In genomic region chr4:44694369-44694768, GRCm38 (mm10) we compare ENCODE assay signal across 22 mouse cellular contexts. TPM values are rescaled to one million over a fixed set of nuclear protein-coding genes. Genes with fewer than 3 reads are reported as not detected.
DNase-seq lines count a peak whose midpoint lies in the region; ATAC-seq and TF ChIP-seq lines count a peak whose summit lies in the region.
"Had no signal": no experiment of that assay in that cellular context is flagged by ENCODE, and none has a peak within 500 bp of the region (broad histone marks: within the 10 kb centered on the region; RNA-seq: fewer than 3 reads in every experiment).

No protein-coding gene starts in this region.

- no peaks in the 10 kb centered on the region for H3K36me3 ChIP-seq in hindbrain, embryonic 12.5 days
- H3K36me3 ChIP-seq in midbrain, embryonic 11.5 days (ENCODE audit: control insufficient read depth, insufficient read depth, low read length) = no peaks in the 10 kb centered on the region
- no peaks in the 10 kb centered on the region for H3K36me3 ChIP-seq in midbrain, postnatal 0 days (ENCODE audit: insufficient read depth, low read length)
- H3K36me3 ChIP-seq in forebrain, embryonic 12.5 days (replicated peaks) = no peaks in the 10 kb centered on the region
- H3K36me3 ChIP-seq: forebrain, embryonic 10.5 days; heart, embryonic 15.5 days had no signal

- WGBS in hindbrain, embryonic 12.5 days = 33% methylated on average over 15 of the region's 15 CpGs
- 34% methylated on average over 15 of the region's 15 CpGs for WGBS in midbrain, embryonic 11.5 days
- 26% methylated on average over 15 of the region's 15 CpGs for WGBS in midbrain, postnatal 0 days
- WGBS in forebrain, embryonic 12.5 days = 40% methylated on average over 15 of the region's 15 CpGs

- no peak overlapping the region for H3K4me3 ChIP-seq in hindbrain, embryonic 12.5 days
- H3K4me3 ChIP-seq in midbrain, embryonic 11.5 days (ENCODE audit: low read depth, low read length) = no peak overlapping the region
- H3K4me3 ChIP-seq in midbrain, postnatal 0 days (ENCODE audit: low read depth, low read length) = no peak overlapping the region
- H3K4me3 ChIP-seq in forebrain, embryonic 12.5 days (replicated peaks) = no peak overlapping the region
- H3K4me3 ChIP-seq: forebrain, embryonic 10.5 days; gastrocnemius, adult 2 months; heart, embryonic 15.5 days; left cerebral cortex, adult 2 months had no signal

- H3K27me3 ChIP-seq in hindbrain, embryonic 12.5 days = peaks cover 54% of the 10 kb centered on the region
- peaks cover 42% of the 10 kb centered on the region for H3K27me3 ChIP-seq in midbrain, embryonic 11.5 days (ENCODE audit: control insufficient read depth, insufficient read depth, low read length)
- H3K27me3 ChIP-seq in midbrain, postnatal 0 days (ENCODE audit: insufficient read depth, low read length) = peaks cover 52% of the 10 kb centered on the region
- peaks cover 48% of the 10 kb centered on the region for H3K27me3 ChIP-seq in forebrain, embryonic 12.5 days

- H3K4me2 ChIP-seq in hindbrain, embryonic 12.5 days (replicated peaks) = peak overlapping the region; percentile 6; the same call in 1 of the 2 replicates
- H3K4me2 ChIP-seq in midbrain, embryonic 11.5 days = no peak overlapping the region
- peak overlapping the region; percentile 5 for H3K4me2 ChIP-seq in midbrain, postnatal 0 days (ENCODE audit: low read depth, low read length, poor library complexity, severe bottlenecking)
- no peak overlapping the region for H3K4me2 ChIP-seq in forebrain, embryonic 12.5 days
- H3K4me2 ChIP-seq: heart, embryonic 15.5 days; liver, embryonic 11.5 days had no signal

- H3K9me3 ChIP-seq in hindbrain, embryonic 12.5 days (replicated peaks) = no peaks in the 10 kb centered on the region
- no peaks in the 10 kb centered on the region for H3K9me3 ChIP-seq in midbrain, embryonic 11.5 days (ENCODE audit: control insufficient read depth, low read length)
- no peaks in the 10 kb centered on the region for H3K9me3 ChIP-seq in midbrain, postnatal 0 days (ENCODE audit: low read length)
- H3K9me3 ChIP-seq in forebrain, embryonic 12.5 days = no peaks in the 10 kb centered on the region
- H3K9me3 ChIP-seq: forebrain, embryonic 10.5 days; heart, embryonic 15.5 days had no signal

- no peak overlapping the region for H3K27ac ChIP-seq in hindbrain, embryonic 12.5 days
- no peak overlapping the region for H3K27ac ChIP-seq in midbrain, embryonic 11.5 days (ENCODE audit: low read depth, low read length)
- H3K27ac ChIP-seq in midbrain, postnatal 0 days (ENCODE audit: low read depth, low read length) = no peak overlapping the region
- H3K27ac ChIP-seq in forebrain, embryonic 12.5 days = no peak overlapping the region
- H3K27ac ChIP-seq: forebrain, embryonic 10.5 days; gastrocnemius, adult 2 months; heart, embryonic 15.5 days; left cerebral cortex, adult 2 months had no signal

- no peak overlapping the region for H3K9ac ChIP-seq in hindbrain, embryonic 12.5 days
- no peak overlapping the region for H3K9ac ChIP-seq in midbrain, embryonic 11.5 days (ENCODE audit: low read length)
- H3K9ac ChIP-seq in midbrain, postnatal 0 days (replicated peaks; ENCODE audit: low read length, poor library complexity, severe bottlenecking) = no peak overlapping the region
- no peak overlapping the region for H3K9ac ChIP-seq in forebrain, embryonic 12.5 days
- H3K9ac ChIP-seq: heart, embryonic 15.5 days; liver, postnatal 0 days had no signal

- TF ChIP-seq CTCF in midbrain, postnatal 0 days (IDR thresholded peaks at IDR 0.05) = no peak

- H3K4me1 ChIP-seq in hindbrain, embryonic 12.5 days = peaks cover 7% of the 10 kb centered on the region; the same call in 1 of the 2 replicates
- peaks cover 6% of the 10 kb centered on the region; the same call in 1 of the 2 replicates for H3K4me1 ChIP-seq in midbrain, embryonic 11.5 days (ENCODE audit: control insufficient read depth, insufficient read depth, low read length)
- H3K4me1 ChIP-seq in midbrain, postnatal 0 days (ENCODE audit: insufficient read depth, low read length) = 0 out of 2 replicates have a peak, but pooled peaks cover 3% of the 10 kb centered on the region
- H3K4me1 ChIP-seq in forebrain, embryonic 12.5 days = peaks cover 6% of the 10 kb centered on the region; the same call in 1 of the 2 replicates
- H3K4me1 ChIP-seq: heart, embryonic 15.5 days had no signal

- DNase-seq in embryo, embryonic 11 days = peak; percentile 25
- DNase-seq in embryo, embryonic 10 days (ENCODE audit: low spot score) = no peak
- DNase-seq in midbrain, embryonic 11.5 days (ENCODE audit: low spot score, missing footprints) = no peak
- DNase-seq in midbrain, postnatal 0 days (ENCODE audit: low spot score) = peak; percentile 67
- no peak for DNase-seq in lung, postnatal 10 days
- DNase-seq: cerebellum, adult 18-20 months; gastrocnemius, adult 2 months; heart, postnatal 36 days; kidney, adult 2 months; kidney, postnatal 10 days; liver, postnatal 0 days had no signal

- ATAC-seq in hindbrain, embryonic 12.5 days (ENCODE audit: low FRiP score) = no peak
- peak; percentile 19; the same call in 1 of the 2 replicates for ATAC-seq in midbrain, embryonic 11.5 days (ENCODE audit: low FRiP score)
- peak; percentile 49; the same call in 1 of the 2 replicates for ATAC-seq in midbrain, postnatal 0 days (ENCODE audit: low FRiP score)
- ATAC-seq in forebrain, embryonic 12.5 days (ENCODE audit: low FRiP score) = no peak
- ATAC-seq: CD4-positive, CD25-positive, alpha-beta regulatory T cell, adult 4 months; liver, postnatal 0 days; lung, postnatal 0 days had no signal

RNA-seq across cellular contexts. Expression of gene Pax5, which starts 15.9 kb away (rescaled TPM):
- 8.5 and 8.6 TPM in 2 replicates for polyA plus RNA-seq in hindbrain, embryonic 12.5 days (2016; fragmentation: Nextera tagmentation; extraction: Ambion mirVana)
- 4.1 and 4.8 TPM in 2 replicates for polyA plus RNA-seq in midbrain, embryonic 11.5 days (2014; fragmentation: Nextera tagmentation; extraction: Ambion mirVana)
- total RNA-seq in midbrain, postnatal 0 days (2014; rRNA removed) = 46.0 and 61.3 TPM in 2 replicates
- polyA plus RNA-seq in midbrain, postnatal 0 days (2015; fragmentation: Nextera tagmentation; extraction: Ambion mirVana) = 3.0 and 3.4 TPM in 2 replicates
- 0.21 and 0.60 TPM in 2 replicates for polyA plus RNA-seq in forebrain, embryonic 12.5 days (2016; fragmentation: Nextera tagmentation; extraction: Ambion mirVana)
- total RNA-seq: megakaryocyte progenitor cell, adult 5-6 weeks had no signal
- polyA plus RNA-seq: heart, embryonic 15.5 days; intestine, embryonic 14.5 days; limb, embryonic 11.5 days; liver, embryonic 11.5 days had no signal

Comparison
In these comparisons a context has a peak if more than half of its experiments do, and no peak if none do; other contexts are left out.
1. DNase-seq: peak in embryo, embryonic 11 days (single experiment) and midbrain, postnatal 0 days (single experiment); none in embryo, embryonic 10 days (single experiment), midbrain, embryonic 11.5 days (single experiment) and lung, postnatal 10 days (single experiment).
2. H3K4me2 ChIP-seq: peak in hindbrain, embryonic 12.5 days (single experiment) and midbrain, postnatal 0 days (single experiment); none in midbrain, embryonic 11.5 days (single experiment) and forebrain, embryonic 12.5 days (single experiment).
3. ATAC-seq: peak in midbrain, embryonic 11.5 days (single experiment) and midbrain, postnatal 0 days (single experiment); none in hindbrain, embryonic 12.5 days (single experiment) and forebrain, embryonic 12.5 days (single experiment).